Mouse (Mus musculus): ENCODE measurements around the gene AC161166.1.

DNA sequence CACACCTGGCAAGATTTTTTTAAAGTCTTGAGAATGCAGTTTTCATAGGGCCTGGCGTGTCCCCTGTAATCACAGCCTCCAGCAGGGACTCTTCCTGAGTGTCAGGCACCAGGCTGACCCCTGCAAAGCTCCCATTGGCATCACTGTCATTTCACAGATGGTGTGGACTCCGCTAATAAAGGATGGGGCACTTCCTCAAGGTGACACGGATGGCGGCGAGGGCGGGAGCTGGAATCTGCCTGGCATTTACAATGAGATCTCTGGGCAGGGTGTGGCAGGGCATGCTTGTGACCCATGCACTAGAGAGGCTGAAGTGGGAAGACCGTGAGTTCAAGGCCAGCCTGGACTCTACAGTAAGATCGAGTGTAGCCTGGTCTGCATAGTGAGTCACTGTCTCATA is 24.0 kb downstream of the AC161166.1 start:
- TF ChIP-seq CTCF (IDR thresholded peaks at IDR 0.05; ENCODE audit: low read depth), result no peak
- TF ChIP-seq EP300 (IDR thresholded peaks at IDR 0.05; ENCODE audit: low read depth), result no peak

Measured in liver, embryonic 14.5 days (tissue).